Mouse (Mus musculus): ENCODE measurements around the gene Mosmo.

- no peak for TF ChIP-seq CTCF (IDR thresholded peaks at IDR 0.05; ENCODE audit: extremely low read depth, insufficient read depth, insufficient read length, insufficient replicate concordance)
- no peak for TF ChIP-seq POLR2A (IDR thresholded peaks at IDR 0.05; ENCODE audit: low read depth, low read length)
Measured at GRCm38 (mm10) chr7:120751906-120752305, 74.5 kb downstream of the Mosmo start.
